Mouse (Mus musculus): ENCODE measurements at regions not wholly inside any gene's neighbourhood (a gene's known extent, or its start where the extent isn't known, plus 50 kb on each side); places are given as distances from the start of the nearest gene placed in this dataset.

DNA sequence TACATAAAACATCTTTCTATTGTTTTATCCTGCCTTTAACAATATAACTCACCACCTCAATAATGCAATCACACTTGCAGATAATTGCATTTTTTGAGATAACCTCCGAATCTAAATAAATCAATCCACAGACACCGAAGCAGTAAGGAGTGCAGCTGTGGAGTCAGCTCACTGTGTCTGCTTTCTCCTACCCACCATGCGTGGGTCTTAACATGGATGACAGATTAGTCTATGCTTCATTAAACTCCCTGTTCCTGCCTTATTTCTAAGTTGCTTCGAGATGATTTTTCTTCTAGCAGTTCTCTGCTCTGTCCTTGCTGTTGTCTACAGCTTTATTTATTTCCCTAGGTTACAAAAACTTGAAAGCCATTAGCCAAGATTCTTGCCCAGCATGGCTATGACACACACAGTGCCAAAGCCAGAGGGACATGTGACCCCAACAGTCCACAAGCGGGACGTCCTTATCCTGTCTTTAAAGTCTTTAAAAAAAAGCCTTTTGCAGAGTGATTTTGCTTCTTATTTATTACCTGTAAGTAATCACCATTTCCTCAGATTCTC is 337.9 kb downstream of the Pax1 start:
- intact Hi-C loops (cut with DNase I): no loop called here
- no peak for TF ChIP-seq CTCF (IDR thresholded peaks at IDR 0.05)

DNA sequence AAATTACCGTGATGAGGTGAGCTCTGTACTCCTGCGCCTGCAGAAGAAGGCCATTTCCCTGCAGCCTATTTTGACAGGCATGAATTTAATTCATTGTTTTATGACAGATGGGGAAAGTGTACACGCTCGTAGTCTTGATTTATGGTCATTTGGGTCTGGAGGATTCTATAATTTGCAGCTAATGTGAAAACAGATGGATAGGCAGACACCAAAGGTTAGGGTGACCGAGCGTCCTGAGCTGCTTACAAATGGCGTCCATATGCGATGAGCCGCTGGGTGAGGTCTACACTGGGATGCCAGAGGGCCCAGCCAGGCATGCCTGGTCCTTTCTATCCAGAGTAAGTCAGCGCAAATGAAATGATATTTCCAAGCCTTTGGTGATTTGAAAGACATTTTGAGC is 330.2 kb downstream of the Pax1 start:
- TF ChIP-seq CTCF (IDR thresholded peaks at IDR 0.05): no peak
- H3K4me3 ChIP-seq: no peak overlapping the region
- DNase-seq: no peak
- no peak overlapping the region for H3K27ac ChIP-seq
- intact Hi-C loops (cut with DNase I): no loop called here

More for the DNA sequence above, 337.9 kb downstream of the Pax1 start:
- DNase-seq: no peak
- Histone ChIP-seq H3K27ac (no peak overlapping the region), H3K4me3 (no peak overlapping the region)

DNA sequence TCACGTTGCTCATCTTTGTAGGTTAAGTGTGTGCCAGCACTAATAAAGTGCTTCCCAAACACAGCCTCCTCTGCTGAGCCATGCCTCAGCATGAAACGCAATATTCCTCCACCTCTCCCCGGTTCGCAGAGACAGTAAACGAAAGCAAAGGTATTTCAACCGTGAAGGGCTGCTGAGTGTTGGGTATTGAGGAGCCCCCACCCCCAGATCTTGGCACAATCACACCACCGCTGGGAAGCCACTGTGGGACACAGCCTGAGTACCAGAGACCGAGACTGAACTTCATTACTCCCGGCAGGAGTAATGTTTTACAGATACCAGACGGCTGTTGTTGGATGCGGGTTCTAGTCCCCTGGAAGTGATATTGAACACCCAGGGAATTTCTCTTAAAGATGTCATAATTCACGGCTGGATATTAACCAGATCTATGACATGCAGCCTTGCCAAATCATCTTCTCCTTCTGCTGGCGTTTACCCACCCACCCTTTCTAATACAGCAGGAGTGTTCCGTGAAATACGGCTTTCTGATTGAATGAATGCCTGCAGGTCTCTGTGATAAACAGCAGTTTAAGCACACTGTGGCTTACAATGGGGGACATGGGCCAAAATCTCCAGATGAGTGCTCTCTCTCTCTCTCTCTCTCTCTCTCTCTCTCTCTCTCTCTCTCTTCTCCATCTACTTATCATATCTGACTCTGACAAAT is 328.9 kb downstream of the Pax1 start:
- no peak for TF ChIP-seq CTCF (IDR thresholded peaks at IDR 0.05)
- Histone ChIP-seq H3K4me3 (no peak overlapping the region), H3K27ac (no peak overlapping the region)
- intact Hi-C loops (cut with DNase I): no loop called here
- no peak for DNase-seq

DNA sequence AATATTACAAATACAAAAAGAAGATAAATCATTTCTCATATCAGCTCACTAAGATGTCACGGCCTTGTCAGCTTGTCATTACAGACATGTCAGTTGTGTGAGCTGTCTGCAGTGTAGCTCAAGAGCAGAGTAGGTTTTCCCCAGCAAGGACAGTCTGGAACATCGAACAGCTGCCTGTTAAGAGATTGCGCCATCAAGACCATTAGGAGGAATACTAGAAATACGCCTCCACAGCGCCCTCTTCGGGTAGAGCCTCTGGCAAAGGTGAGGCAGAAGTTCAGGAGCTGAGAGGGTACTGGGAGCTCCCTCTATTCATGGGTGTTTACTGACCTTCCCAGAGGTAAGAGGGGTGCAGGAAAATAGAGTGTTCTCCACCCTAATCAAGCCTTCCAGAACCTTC is 327.0 kb downstream of the Pax1 start:
- peak; percentile 33 for DNase-seq

DNA sequence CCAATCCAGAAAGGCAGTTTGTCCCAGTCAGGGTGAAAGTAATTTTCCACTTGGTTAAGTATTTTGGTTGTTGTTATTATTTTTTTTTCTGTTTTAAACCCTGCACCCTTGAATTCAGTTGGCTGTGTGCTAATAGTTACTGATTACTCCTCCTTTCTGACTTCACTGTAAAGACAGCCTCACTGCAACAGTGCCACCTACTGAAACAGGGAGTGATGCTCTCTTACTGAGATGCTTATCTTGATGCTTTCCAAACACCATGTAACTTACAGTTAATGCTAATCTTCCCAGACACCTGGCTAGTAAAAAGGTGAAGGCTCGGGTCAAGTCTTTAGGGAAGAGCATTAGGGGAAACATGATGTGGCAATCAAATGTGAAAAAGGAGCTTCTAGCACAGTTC is 294.9 kb downstream of the Pax1 start:
- TF ChIP-seq CTCF (IDR thresholded peaks at IDR 0.05): peak; percentile 50
- no peak overlapping the region for H3K4me3 ChIP-seq
- DNase-seq: no peak
- intact Hi-C loops (cut with DNase I): no loop called here
- no peak overlapping the region for H3K27ac ChIP-seq

More for the DNA sequence above, 327.0 kb downstream of the Pax1 start:
- no peak overlapping the region for H3K4me3 ChIP-seq
- intact Hi-C loops (cut with DNase I): no loop called here
- TF ChIP-seq CTCF (IDR thresholded peaks at IDR 0.05): peak; percentile 35
- H3K27ac ChIP-seq: no peak overlapping the region

DNA sequence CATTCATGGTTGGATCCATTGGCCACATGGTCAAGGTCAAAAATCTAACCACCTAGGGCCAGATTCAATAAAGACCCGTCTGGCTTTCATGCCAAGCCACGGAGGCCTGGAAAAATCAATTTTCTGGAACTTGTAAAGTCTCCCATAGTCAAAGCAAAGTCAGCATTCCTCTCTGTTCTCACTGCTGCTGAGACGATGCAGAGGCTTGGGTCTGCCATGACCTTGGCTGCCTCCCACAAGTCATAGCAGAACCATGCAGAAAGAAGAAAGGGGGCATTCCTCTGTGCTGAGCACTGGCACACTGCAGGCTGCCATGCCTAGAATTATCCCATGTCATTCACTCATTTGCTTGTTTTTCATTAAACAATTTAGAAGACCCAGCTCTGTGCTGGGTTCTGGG is 288.5 kb downstream of the Pax1 start:
- no peak overlapping the region for H3K4me3 ChIP-seq
- H3K27ac ChIP-seq: no peak overlapping the region
- DNase-seq: no peak
- intact Hi-C loops (cut with DNase I): no loop called here
- no peak for TF ChIP-seq CTCF (IDR thresholded peaks at IDR 0.05)

DNA sequence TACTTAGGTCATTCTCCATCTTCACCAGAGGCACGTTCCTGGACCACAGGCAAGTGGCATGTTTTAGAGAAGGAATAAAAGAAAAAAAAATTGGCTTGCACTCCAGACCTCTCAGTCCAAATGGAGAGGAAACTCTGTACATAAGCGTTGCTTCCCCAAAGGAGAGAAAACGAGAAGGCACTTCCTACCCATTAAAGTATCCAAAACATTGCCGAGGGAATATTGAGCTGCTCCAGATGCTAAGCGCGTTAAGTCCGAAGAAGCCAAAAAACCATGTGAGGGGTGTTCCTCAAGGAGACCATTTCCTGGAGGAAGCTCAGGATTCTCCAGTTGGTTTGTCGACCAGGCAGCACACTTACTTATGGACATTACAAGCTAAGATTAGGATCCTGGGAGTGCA is 286.2 kb downstream of the Pax1 start:
- Histone ChIP-seq H3K27ac (no peak overlapping the region), H3K4me3 (no peak overlapping the region)
- TF ChIP-seq CTCF (IDR thresholded peaks at IDR 0.05): no peak
- DNase-seq: no peak
- intact Hi-C loops (cut with DNase I): no loop called here

DNA sequence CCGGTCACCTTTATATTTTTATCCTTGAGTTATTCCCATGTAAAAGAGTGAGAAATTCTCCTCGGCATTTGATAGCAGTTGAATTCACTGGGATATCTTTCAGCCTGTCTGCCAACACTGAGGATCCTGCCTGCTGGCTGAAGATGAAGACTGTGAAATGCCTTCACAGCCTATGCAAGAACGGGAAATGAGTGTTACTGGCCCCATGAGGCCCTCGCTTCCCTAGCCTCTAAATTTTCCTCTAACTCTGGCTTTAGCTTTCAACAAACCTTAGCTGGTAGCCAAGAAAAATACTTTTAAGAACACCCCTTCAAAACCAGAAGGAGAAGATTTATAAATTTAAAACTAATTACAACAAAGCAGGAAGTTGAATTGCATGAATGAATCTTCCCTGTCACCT is 285.8 kb downstream of the Pax1 start:
- TF ChIP-seq CTCF (IDR thresholded peaks at IDR 0.05): no peak
- Histone ChIP-seq H3K4me3 (no peak overlapping the region), H3K27ac (no peak overlapping the region)
- intact Hi-C loops (cut with DNase I): no loop called here
- DNase-seq: no peak

DNA sequence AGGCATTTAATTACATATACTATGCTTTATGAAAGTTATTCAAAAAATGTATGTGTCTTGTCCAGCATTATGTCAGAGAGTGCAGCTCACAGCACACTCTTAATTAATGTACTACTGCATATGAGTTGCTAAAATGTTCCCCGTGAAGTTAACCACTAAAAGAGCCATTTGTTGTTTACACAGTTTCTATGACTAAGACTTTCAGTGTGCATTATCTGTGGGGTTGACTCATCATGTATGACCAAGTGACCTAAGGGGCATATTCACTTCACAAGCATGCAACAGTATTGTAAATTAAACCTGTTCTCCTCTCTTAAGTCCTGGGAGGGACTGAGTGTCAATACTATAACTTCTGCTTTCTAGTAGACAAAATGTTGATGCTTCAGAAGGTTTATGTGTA is 276.2 kb downstream of the Pax1 start:
- intact Hi-C loops (cut with DNase I): no loop called here

DNA sequence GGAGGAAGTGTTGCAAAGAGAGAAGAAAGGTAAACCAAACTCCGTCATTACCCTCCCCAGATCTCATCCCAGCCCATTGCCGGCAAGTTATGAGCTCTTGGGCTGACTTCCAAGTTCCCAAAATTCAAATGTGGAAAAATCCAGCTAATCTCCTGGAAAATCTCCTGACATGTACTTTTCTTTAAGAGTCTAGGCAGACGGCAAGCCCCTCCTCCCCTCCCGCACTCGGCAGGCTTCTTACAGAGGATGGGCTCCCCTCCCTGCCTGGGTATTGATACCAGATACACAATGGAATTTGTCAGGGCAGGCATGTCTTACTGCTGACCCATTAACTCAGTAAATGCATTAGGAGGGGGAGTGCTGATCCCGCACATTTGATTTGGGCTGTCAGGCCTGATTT is 271.0 kb downstream of the Pax1 start:
- Histone ChIP-seq H3K27ac (no peak overlapping the region), H3K4me3 (no peak overlapping the region)
- intact Hi-C loops (cut with DNase I): no loop called here
- no peak for DNase-seq
- TF ChIP-seq CTCF (IDR thresholded peaks at IDR 0.05): no peak

More for the DNA sequence above, 276.2 kb downstream of the Pax1 start:
- H3K27ac ChIP-seq: no peak overlapping the region
- no peak overlapping the region for H3K4me3 ChIP-seq
- no peak for DNase-seq
- no peak for TF ChIP-seq CTCF (IDR thresholded peaks at IDR 0.05)

DNA sequence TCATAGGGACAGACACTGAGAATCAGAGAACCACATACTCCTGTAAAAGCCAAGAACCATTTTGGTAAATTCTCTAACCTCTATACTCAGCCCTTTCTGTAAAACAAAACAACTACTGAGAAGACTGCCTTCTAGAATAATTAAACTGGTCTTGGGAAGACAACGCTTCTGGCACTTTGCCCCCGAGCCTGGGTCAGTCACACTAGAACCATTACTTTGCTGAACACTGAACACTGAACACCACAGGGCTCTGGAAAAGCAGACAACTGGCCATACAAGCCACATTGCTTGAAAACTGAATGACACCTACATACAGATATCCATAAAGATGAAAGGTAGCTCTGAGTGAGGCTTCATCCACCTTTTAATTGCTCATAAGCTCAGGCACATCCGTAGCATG is 268.0 kb downstream of the Pax1 start:
- no peak overlapping the region for H3K27ac ChIP-seq
- TF ChIP-seq CTCF (IDR thresholded peaks at IDR 0.05): no peak
- DNase-seq: no peak
- H3K4me3 ChIP-seq: no peak overlapping the region
- intact Hi-C loops (cut with DNase I): no loop called here

DNA sequence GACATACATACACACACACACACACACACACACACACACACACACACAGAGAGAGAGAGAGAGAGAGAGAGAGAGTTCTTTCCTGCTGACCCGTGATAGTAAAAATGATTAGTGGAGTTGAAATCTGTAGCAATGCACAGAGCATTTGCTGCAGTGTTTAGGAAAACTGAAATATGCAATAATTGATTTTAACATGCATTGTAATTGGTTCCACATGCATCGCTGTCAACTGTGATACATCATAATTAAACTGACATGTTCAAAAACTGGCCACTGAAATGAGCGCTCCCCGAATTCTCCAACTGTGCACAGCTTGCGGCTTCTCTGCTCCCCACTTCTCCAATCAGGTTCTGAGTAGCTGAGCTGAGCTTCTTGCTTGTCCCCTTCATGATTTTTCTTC is 265.4 kb downstream of the Pax1 start:
- Histone ChIP-seq H3K27ac (no peak overlapping the region), H3K4me3 (no peak overlapping the region)
- intact Hi-C loops (cut with DNase I): no loop called here
- TF ChIP-seq CTCF (IDR thresholded peaks at IDR 0.05): no peak
- no peak for DNase-seq

DNA sequence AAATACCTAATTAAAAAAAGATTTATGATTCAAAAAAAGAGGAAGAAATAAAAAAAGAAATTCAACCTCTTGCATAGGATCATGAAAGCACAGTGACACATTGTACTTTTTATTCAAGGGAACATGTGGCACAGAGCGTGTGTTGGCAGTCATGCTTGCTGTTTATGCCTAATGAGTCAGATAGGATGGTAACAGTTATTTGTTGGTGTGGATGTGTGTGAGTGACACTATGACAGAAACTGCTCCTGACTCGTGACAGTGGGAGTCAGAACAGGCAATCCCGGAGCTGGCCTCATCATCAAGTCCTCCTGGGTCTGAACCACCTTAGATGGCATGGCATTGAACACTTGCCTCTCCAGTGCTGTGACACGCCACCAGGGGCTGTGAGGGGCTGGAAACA is 261.4 kb downstream of the Pax1 start:
- no peak for TF ChIP-seq CTCF (IDR thresholded peaks at IDR 0.05)
- intact Hi-C loops (cut with DNase I): no loop called here
- Histone ChIP-seq H3K27ac (no peak overlapping the region), H3K4me3 (no peak overlapping the region)
- DNase-seq: no peak

DNA sequence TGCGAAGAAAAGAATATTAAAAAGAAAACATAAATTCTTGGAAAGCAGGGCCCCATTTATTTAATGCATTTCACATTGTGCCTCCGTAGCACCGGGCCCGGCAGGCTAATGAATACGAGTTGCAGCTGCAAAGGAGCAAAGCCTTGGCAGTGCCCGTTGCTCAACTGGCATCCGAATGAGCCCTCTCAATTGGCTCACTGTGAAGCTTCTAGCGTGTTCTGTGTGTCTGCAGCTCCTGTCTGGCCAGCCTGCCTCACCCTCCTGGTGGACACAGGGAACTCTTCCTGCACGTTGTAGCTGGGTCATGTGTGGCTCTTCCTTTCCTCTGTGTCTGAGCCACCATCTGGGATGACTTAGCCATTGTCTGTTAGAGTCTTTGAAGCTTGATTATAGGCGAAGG is 256.1 kb downstream of the Pax1 start:
- Histone ChIP-seq H3K27ac (no peak overlapping the region), H3K4me3 (no peak overlapping the region)
- no peak for TF ChIP-seq CTCF (IDR thresholded peaks at IDR 0.05)
- intact Hi-C loops (cut with DNase I): no loop called here
- no peak for DNase-seq
